Mouse (Mus musculus): ENCODE results near the gene Mettl24.

Gene Mettl24

GRCm38 (mm10) chr10:40684326-40684725 lies 1.2 kb downstream of the Mettl24 start:
- DNase-seq (ENCODE audit: low read depth): no peak

DNA sequence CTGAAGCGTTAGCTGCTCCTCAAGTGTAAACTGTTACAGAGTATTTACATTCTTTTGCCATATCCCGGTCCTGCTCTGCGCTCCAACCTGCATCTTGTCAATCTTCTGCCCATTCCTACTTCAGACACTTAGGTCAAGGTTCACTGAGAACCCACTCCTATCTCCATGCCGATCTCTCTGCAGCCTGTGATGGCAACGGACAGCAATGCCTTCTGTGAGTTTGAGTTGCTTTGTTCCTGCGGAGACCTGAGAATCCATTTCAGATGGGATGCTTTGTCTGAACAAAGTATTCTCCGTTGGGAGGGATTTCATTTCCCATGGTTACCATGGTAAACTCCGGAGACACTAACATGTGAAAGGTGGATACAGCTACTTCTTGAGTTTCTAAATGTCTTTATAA lies 2.6 kb downstream of the Mettl24 start:
- no peak for DNase-seq (ENCODE audit: low read depth)

DNA sequence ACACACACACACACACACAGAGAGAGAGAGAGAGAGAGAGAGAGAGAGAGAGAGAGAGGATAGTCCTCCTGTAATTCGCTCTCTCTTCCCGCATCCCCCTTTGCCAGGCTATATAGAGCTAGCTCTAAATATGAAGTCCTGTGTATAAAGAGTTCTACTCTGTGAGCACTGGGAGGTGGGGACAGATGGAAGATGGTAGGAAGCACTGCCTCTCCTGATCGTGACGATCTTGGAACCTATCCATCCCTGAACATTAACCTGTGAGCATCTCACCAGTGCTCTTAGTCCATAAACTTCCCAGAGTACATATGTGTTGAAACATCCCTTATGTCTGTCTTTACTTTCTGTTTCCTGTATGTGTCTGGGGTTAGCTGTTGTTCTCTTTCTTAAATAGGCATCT lies 3.9 kb downstream of the Mettl24 start:
- no peak for DNase-seq (ENCODE audit: low read depth)

DNA sequence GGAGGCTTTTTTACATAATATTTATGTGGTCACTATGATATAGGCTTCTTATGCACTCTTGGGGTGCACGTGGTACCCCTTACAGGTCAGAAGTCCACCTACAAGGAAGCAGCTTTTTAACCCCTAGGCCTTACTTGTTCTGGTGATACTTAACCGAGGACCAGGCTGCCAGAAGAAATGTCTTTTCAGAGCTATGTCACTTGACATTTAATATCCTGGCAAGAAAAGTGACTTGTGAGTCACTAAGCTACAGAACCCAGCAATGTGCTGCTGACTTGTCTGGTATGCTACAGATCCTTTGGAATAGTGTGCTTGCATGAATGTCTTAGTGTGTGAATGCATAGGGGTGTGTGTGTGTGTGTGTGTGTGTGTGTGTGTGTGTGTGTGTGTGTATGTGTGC lies 4.3 kb downstream of the Mettl24 start:
- no peak for DNase-seq (ENCODE audit: low read depth)

GRCm38 (mm10) chr10:40688266-40688665 lies 5.2 kb downstream of the Mettl24 start:
- DNase-seq (ENCODE audit: low read depth): no peak

GRCm38 (mm10) chr10:40688873-40689272 lies 5.8 kb downstream of the Mettl24 start:
- DNase-seq (ENCODE audit: low read depth): no peak

DNA sequence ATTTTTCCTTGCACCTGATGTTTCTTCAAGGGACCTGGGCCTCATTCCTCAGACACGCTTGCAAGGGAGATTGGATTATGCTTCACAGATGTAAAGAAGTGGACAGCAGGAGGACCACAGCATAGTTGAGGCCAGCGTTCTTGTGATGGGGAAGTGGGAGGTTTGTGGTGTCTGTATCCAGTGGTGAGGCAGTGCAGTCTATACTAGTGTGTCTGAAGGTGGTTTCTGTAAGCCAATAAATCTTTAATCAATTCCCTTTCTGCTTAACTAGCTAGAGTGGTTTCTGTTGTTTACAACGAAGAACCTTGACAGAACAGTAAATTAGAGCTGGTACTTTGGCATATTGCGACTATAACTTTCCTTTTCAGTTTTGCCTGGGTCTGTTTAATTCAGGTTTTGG lies 15.6 kb downstream of the Mettl24 start:
- DNase-seq (ENCODE audit: low read depth): no peak

DNA sequence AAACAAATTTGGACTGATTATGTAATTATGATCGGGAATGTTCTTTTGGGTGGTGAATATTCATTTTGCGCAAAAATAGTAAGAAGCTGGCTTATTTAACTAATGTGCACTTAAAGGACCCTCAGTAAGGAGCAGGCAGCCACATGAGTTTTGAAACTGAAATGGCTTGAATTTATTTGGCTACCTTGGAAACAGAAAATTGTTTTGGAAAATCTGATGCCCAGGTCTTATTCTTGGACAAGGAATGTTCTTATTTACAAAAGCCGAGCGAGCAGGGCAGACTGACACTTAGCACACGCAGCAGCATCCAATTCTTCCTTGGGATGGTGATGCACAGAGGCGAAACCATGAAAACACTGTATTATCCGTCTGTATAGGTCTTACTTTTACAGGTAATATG lies 28.0 kb downstream of the Mettl24 start:
- DNase-seq (ENCODE audit: low read depth): no peak

- DNase-seq (ENCODE audit: low read depth): peak; percentile 7
These were observed 30.0 kb downstream of the Mettl24 start for GRCm38 (mm10) chr10:40713018-40713608.

DNA sequence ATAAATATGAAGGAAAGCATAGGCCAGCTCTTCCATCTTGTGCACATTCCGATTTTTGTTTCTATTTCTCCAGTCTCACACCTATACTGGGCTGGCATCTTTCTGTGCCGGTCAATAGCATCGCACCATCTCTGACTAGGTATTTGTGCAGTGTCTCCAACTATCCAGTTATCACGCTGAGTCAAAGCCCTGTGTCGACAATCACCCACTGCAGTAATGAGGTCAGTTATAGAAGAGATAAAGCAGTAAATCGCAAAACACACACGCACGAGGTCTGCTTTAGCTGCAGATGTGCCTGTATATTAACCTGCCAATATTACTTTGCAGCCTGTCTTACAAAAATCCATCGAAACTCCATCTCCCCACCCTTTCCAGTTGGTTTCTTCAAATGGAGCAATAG lies 30.7 kb downstream of the Mettl24 start:
- no peak for DNase-seq (ENCODE audit: low read depth)

DNA sequence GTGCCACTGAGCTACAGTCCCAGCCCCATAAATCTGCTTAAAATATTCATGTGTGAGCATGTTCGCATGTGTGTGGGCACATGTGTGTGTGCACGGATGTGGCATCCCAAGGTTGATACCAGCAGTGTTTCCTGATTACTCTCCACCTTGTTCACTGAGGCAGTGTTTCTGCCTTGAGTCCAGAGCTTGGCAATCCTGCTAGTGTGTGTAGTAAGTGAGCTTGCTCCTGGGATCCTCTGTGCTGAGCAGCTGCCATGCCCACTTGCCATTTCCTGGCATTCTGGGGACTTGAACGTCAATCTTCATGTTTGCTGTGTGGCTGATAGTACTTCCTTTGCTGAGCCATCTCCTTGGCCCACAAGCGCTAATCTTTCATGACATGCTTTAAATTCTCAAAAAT lies 32.1 kb downstream of the Mettl24 start:
- DNase-seq (ENCODE audit: low read depth): no peak

- no peak for DNase-seq (ENCODE audit: low read depth)
These were observed 33.2 kb downstream of the Mettl24 start for GRCm38 (mm10) chr10:40716296-40716695.

- DNase-seq (ENCODE audit: low read depth): no peak
These were observed 33.6 kb downstream of the Mettl24 start for GRCm38 (mm10) chr10:40716713-40717112.

- DNase-seq (ENCODE audit: low read depth): no peak
These were observed 35.3 kb downstream of the Mettl24 start for GRCm38 (mm10) chr10:40718362-40718761.

DNA sequence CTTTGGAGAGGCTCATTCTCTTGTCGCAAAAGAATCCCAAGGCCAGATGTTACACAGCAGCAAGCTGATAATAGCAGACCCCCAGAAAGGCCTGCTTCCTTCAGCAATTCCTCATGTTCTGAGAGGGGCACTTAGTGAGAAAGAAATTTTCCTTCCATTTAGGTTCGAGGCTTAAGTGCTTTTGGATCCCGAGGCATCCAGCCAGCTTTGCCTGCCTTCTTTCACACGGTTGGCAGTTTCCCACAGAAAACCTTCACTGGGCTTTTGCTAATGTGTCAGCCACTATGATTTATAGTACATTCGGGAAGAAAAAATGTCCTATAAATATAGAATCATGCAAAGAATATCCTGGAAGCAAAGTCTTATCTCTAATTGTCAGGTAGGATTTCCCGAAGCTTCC lies 36.0 kb downstream of the Mettl24 start:
- DNase-seq (ENCODE audit: low read depth): no peak

- no peak for DNase-seq (ENCODE audit: low read depth)
These were observed 37.8 kb downstream of the Mettl24 start for GRCm38 (mm10) chr10:40720883-40721282.

DNA sequence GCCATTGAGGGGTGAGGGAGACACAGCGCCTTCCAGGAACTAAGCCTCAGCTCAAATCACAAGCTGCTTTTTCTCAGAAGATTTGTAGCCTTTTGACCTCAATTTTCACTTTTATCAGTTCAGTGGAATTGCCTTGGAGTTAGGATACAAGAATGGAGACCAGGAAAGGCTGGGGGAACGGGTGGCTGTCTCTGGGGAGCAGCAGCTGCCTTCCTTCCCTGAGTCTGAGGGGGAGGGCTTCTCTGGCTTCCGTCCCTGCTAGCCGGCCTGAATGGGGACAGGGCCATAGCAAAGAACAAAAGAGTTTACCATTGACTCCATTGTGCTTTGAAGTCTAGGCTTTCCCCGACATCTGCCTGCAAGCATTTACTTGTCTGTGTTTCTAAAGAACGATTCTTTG lies 41.3 kb downstream of the Mettl24 start:
- DNase-seq (ENCODE audit: low read depth): no peak

- DNase-seq (ENCODE audit: low read depth): no peak
These were observed 42.0 kb downstream of the Mettl24 start for GRCm38 (mm10) chr10:40725066-40725465.

DNA sequence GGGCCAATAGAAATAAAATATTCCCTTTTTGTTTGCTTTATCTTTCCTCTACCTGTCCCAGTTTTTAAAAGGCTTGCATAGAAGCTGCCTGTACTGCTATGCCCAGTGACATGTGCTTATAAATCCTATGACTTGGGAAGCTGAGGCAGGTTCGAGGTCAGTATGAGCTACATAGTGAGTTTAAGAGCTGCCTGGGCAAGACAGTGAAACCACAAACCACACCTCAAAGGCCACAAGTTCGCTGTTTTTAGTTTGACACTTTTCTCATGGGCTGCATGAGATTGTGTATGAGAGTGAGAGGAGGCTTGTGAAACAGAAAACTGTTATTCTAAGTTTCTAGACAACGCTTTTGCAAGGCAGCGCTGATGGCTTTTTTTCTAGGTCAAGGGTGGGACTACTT lies 42.4 kb downstream of the Mettl24 start:
- no peak for DNase-seq (ENCODE audit: low read depth)

DNA sequence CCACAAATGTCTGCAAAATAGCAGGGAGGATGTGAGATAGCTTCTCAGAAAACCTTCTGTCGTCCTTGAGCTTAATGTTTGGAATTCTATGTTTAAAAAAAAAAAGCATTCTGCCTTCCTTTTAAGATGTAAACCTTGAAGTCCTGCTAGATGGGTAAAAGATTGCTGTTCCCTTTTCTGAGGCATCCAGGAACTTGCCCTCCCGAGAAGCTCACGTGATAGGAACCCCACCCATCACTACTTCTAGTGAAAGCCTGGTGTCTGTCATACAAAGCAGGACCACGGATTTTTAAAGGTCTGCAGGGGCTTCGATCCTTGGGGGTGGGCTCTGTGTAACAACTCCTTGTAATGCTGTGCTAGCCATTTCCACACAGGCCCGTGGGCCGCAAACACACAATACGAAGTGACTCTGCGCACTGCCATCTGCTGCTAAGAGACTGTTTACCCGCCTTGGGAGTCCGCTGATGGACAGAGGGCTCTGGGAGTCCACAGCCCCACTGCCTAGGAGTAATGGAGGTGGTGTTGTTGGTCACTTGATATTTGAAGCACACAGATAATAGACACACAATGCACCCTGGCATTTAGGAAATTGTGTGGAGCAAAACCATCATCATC lies 43.3 kb downstream of the Mettl24 start:
- no peak for DNase-seq (ENCODE audit: low read depth)

DNA sequence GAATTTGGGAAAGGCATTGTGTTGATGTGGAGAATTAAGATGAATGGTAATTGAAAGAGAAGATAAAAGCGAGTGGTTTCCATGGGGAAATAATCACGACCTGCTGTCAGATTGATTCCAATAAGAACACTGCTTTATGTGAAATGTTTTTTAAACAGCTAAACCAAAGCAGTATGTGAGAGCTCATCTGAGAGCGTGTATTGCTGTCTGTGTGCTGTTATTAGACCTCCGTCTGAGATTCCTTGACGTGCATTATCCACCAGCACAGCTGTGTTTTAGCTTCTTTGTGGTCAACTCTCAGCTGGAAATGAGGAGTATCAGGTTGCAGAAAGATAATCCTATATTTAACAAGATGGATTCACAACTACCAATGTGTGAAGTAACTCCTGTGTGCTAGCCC lies 43.9 kb downstream of the Mettl24 start:
- no peak for DNase-seq (ENCODE audit: low read depth)

GRCm38 (mm10) chr10:40730200-40730599 lies 47.1 kb downstream of the Mettl24 start:
- no peak for DNase-seq (ENCODE audit: low read depth)

- DNase-seq (ENCODE audit: low read depth): no peak
These were observed 50.2 kb downstream of the Mettl24 start for GRCm38 (mm10) chr10:40733291-40733690.

DNA sequence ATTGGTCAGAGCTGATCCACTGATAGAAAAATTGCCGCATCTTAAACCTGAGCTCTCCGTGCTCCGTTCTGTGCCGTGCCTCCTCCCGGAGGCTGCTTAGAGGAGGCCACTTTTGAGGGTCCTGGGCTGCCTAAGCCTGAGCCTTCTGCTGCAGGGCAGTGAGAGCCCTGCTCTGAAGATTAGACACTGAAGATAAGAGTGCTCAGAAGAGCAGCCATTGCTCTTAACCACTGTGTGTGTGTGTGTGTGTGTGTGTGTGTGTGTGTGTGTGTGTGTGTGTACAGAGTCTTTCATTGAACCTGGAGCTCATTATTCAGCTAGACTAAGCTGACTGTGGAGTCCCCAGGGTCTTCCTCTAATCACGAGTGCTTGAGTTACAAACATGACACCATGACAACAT lies 53.1 kb downstream of the Mettl24 start:
- no peak for DNase-seq (ENCODE audit: low read depth)
